Mouse (Mus musculus) kidney, postnatal 14 days (tissue): ENCODE data around the gene Phb2.
"Not testable (repeated sequence)": the region's sequence is repeated elsewhere in the genome, so short reads cannot be mapped to it uniquely, and the experiment has no call there.

ENCODE experiments used
- DNase-seq: peaks from one replicate; pipeline ENCODE4 v3.0.0; 2022; ENCODE audit warnings: mixed read lengths

Phb2 gene

DNA sequence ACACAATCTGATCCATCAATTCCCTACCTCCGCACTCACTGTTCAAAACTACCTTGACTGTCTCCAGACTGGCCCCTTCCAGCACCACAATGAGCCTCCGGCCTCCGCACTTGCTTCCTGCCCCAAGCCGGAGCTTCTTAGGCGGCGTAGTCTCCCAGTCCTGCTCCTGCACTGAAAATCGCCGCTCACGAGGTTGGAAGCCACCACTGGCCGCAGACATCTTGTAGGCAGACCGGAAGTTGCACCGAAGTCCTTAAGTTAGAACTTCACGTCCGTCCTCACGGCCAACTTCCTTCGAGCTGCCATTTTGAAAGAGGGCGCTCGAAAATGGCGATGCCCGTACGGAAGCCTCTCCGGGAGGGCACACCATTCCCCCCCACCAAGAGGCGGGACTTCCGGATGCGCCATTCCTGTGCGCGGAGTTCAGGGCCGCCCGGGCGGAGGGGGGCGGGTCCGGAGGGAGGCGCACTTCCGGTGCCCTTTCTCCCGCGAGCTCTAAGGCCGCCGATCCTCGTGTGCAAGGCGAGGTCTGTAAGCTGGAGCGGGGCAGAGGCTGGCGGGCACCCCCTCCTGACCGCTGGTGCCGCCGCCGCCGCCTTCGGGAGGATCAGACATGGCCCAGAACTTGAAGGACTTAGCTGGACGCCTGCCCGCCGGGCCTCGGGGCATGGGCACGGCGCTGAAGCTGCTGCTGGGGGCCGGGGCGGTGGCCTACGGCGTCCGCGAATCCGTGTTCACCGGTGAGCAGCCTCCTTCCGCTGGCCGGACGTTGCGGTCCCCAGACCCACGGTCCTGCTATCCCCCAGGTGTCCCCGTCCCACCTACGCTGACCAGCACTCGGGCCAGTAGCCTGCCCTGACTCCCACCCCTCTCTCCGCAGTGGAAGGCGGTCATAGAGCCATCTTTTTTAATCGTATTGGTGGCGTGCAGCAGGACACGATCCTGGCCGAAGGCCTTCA, at the start of gene Phb2, which contains the start of gene Emg1:
Gene Phb2, plus strand, starts transcription at position 513 of the 959 bp plus-strand sequence.
Gene Emg1, minus strand, starts transcription at position 355 of the 959 bp plus-strand sequence.
- DNase-seq: peak; percentile 99

DNA sequence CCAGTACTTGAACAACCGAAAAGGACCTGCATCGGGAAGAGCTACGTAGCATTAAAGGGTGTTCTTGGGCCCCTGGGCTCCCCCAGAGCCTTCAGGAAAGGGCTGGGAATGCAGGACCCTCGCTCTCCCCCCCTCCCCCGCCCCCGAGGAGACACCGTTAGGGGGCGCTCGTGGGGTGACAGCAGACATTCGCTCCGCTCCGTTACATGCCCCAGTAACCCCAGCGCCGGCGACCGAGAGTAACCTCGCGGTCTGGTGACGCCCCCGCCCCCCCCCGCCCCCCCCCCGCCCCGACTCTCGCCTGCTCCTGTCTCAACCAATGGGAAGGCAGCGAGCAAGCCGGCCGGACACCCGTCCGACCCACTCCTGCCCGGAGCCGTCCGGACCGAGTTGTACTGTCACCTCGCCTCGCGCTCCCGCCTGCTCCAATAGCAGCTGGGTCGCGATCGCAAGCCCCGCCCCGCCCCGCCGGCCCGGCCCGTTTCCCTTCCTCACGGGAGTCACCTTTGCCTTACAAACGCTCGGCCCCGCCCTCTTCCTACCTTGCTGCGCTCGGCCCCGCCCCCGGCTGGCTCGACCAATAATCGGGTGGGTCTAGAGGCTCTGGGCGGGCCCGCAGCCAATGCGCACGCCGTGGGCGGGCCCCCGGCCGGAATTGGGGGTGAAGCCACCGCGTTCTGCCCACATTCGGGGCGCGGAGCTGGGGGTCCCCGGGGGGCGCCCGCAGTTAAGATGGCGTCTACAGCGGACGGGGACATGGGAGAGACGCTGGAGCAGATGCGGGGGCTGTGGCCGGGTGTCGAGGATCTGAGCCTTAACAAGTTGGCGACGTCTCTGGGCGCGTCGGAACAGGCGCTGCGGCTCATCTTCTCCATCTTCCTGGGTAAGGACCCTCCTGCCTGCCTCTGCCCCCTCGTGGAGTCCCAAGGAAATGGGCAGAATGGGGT, 49.4 kb upstream of the Phb2 start, which contains the start of gene Lpcat3:
Gene Lpcat3, plus strand, starts transcription at position 551 of the 947 bp plus-strand sequence.
- DNase-seq: peak; percentile 100

DNA sequence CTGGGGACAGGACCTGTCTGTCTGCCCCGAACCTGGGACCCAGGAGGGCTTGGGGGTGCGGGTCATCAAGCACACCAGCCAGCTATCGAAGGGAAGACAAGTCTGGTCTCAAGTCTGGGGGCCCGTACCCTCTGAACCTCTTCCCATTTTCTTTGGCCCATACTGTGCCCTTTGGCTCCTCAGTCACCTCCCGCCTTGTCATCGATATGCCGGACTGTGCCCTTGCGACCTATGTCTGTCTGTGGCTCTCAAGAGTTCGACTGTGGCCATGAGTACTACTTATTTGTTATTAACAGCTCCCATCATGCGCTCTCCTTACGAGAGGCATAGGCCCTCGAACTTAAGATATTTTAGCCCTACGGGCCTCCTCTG, 48.7 kb upstream of the Phb2 start:
- DNase-seq: no peak

- DNase-seq: no peak
Measured at GRCm38 (mm10) chr6:124664256-124664655, 47.9 kb upstream of the Phb2 start.

- DNase-seq: no peak
Measured at GRCm38 (mm10) chr6:124665011-124665410, 47.1 kb upstream of the Phb2 start.

DNA sequence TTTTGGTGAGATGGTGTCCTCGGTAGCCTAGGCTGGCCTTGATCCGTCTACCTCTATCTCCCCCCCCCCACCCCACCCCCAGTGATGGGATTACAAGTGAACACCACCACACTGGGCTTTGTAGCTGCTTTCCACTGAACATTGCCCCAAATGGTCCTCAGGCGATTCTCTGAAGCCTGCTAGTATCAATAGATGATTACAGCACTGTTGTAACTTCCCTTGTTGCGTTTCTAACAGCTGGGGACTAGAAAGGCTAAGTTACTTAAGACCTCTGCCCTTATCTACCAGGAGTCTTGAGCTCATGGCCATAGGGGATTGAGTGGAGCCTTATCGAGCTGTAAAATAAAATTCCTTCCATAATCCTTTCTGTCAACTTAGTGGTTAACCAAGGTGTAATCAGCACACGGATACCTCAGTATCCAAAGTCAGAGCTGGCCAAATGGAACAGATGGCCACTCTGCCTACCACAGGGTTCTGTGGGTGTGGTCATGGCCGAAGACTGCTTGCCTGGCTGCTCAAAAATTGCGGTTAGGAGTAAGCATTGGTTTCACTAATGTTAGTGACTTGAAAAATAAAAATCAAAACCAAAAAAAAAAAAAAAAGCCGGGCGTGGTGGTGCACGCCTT, 42.8 kb upstream of the Phb2 start:
- no peak for DNase-seq

DNA sequence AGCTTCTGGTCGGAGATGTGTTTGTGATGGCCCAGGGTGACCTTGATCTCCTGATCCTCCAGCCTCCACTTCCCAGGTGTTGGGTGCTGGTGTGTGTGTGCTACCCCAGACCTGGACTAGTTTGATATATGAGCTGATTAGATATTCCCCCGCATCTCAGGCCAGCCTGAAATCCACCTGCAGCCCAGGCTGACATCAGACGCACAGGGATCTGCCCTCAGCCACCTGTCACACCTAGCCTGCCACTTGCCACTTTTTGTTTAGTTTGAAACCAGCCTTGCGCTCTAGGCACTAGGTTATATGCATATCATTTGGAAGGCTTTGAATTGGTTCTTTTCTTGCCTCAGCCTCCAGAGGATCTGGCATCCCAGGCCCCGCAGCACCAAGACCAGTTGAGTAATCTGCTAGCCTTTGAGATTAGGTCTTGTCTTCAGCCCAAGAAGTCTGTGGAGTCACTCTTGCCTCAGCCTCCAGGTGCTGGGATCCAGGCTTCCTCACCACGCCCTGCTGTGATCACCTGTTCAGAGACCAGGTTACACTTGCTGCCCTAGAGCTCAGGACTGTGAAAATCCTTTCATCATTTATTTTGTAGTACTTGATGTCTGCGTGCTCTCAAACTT, 41.7 kb upstream of the Phb2 start:
- no peak for DNase-seq

GRCm38 (mm10) chr6:124672100-124672499, 40.0 kb upstream of the Phb2 start:
- no peak for DNase-seq

DNA sequence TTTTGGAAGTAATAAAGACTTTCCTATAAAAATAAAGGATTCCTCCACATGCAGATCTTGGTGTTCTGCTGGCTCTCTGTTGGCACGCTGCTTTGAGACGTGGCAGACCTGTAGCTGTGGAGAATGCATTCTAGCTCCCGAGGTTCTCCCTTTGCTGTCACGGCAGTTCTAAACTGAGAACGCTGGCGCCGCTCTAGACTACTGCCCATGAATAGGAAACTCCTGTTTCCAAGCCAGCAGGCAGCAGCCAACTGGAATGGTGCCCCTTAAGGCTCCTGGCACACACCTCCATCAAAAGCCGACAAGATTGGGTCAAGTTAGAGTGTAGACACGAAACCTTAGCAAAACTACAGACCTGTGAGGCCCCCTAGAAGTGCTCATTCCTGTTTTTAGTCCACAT, 38.5 kb upstream of the Phb2 start:
- no peak for DNase-seq

GRCm38 (mm10) chr6:124674591-124674990, 37.5 kb upstream of the Phb2 start:
- no peak for DNase-seq

DNA sequence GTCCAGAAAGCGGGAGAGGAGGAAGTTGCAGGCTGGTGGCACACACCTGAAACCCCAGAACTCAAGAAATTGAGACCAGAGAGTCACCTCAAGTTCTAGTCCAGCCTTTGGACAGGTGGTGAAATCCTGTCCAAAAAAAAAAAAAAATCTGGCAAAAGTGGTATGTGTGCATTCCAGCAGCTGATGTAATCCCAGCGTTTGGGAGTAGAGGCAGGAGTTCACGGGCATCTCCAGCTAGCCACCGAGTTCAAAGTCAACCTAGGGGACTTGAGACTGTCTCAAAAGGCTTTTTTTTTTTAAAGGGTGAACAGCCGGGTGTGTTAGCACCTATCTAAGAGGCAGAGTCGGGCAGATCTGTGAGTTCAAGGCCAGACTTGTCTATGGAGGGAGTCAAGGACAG, 36.0 kb upstream of the Phb2 start:
- no peak for DNase-seq

GRCm38 (mm10) chr6:124678769-124679168, 33.4 kb upstream of the Phb2 start:
- DNase-seq: no peak

GRCm38 (mm10) chr6:124679486-124679885, 32.6 kb upstream of the Phb2 start:
- peak; percentile 54 for DNase-seq

DNA sequence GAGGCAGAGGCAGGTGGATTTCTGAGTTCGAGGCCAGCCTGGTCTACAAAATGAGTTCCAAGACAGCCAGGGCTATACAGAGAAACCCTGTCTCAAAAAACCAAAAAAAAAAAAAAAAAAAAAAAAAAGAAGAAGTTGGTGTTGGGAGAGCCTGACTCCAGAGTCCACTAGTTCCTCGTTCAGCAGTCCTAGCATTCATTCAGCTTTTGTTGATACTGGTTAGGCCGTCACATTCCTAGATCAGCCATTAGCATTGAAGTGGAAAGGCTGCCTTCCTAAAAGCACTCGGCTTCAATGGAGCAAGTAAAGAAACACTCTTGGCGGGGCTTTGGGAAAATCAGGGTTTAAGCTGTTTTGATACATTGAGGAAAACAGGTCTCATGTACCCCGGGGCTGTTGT, 29.8 kb upstream of the Phb2 start:
- DNase-seq: peak; percentile 45

DNA sequence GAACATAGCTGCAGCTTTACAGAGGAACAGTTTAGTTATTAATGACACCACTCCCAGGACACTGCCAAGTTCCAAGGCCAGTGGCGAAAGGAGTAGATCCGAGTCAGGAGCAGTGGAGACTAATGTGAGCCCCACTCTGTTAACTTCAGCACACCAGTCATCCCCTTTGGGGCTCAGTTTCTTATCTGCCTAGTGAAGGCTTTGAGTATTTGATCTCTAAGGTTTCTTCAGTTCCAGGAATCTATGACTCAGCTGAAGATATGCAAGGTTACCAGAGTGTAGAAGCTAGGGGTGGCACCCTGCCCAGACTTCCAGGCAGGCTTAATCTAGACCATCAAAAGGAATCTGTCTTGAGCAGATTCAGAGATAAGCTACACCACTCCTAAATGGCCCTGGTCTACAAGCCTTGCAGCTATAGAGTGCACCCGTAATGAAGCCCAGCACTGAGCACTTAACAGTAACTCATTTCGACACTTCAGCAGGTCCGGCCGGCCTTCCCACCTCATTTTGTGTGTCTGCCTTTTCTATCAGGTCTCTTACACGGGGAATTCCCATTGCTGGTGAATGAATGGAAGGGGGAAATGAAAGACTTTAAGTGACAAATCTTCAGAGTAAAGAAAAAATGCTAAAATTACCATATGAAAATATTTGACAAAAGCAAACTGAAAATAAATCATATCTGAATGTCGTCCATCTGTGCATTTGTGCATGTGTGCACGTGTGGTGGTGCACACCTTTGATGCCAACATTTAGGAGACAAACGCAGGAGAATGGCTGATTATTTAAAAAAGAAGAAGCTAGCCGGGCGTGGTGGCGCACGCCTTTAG, 28.3 kb upstream of the Phb2 start:
- DNase-seq: peak; percentile 79

- no peak for DNase-seq
Measured at GRCm38 (mm10) chr6:124685606-124686386, 26.3 kb upstream of the Phb2 start.

DNA sequence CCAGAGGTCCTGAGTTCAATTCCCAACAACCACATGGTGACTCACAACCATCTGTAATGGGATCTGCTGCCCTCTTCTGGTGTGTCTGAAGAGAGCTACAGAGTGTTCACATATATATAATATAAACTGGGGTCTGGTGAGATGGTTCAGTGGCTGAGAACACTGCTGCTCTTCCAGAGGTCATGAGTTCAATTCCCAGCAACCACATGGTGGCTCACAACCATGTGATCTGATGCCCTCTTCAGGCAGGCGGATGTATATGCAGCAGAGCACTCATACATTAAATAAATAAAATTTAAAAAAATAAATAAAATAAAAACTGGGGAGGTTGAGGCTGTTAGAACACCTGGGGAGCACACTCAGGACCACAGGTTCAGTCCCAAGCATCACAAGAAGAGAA, 25.5 kb upstream of the Phb2 start:
- not testable (repeated sequence) for DNase-seq

DNA sequence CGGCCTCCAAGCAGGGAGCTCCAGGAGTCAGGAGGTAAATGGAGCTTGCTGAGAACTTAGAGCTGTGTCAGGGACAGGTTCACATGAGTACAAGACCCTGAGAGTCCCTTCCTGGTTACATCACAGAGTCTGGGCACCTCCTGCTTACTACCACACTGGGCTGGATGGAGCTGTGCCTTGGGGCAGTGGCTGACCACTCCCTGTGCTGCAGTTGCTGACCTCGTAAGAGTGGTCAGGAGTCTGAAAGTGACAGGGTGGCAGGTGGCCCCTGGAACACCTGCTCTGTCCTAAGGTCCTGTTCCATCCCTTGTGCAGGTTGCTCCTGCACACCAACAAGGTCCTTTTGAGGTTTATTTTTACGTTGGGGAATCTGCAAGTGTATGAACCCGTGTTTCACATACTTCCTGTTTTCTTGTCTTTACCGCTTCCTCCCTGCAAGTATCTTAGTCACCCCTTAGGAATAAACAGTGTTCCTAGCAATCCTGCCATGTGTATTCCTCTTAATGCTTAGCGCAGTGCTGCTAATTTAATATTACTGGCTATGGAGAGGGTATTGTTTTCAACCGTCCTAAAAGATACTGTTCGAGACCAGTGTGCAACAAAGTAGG, 23.9 kb upstream of the Phb2 start:
- no peak for DNase-seq

- DNase-seq: no peak
Measured at GRCm38 (mm10) chr6:124689011-124689410, 23.1 kb upstream of the Phb2 start.

GRCm38 (mm10) chr6:124690517-124690916, 21.6 kb upstream of the Phb2 start:
- no peak for DNase-seq
